Mouse (Mus musculus) embryo, embryonic 11.5 days (tissue): ENCODE data around the gene Lrrc2.

Experiments used
- DNase-seq: peaks from one replicate; pipeline ENCODE4 v3.0.0-alpha.2; 2012; ENCODE audit warnings: low read depth, low spot score

Lrrc2 gene

DNA sequence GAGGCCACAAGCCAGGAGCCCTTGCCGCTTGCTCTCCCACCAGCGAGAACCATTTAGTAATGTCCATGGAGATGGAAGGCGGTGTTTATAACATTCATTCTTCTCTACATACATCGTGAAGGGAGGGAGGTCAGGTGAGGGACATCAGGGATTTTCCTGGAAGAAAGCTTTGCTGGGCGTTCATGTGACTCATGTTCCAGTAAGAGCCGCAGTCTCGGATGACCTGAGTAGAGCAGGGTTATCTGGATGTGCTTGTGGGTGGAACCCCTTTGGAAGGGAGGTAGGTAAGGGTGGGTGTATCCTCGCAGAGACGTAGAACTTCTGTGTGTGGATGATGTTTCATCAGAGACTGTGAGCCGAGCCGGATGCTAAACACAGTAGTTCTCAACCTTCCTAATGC, at the start of gene Lrrc2:
TSS of gene Lrrc2 (plus strand) at position 149 of the 400 bp plus-strand sequence.
- DNase-seq: no peak

DNA sequence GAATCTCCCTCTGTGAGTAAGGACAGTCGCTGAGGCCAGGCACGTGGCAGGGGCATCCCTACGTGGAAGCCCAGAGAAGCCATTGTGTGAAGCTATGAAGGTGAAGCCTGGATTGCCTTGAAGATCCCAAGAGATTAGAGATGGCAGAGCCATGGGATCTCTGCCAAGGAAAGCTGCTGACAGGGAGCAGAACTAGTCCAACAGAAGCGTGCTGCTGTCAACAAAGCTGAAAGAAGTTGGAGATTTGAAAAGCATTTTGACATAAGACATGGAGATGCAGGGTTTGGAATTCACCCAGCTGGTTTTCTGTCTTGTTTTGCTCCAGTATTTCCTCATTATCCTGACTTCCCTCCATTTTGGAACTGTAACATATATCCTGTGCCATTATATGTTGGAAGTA, 49.1 kb upstream of the Lrrc2 start:
- DNase-seq: no peak

DNA sequence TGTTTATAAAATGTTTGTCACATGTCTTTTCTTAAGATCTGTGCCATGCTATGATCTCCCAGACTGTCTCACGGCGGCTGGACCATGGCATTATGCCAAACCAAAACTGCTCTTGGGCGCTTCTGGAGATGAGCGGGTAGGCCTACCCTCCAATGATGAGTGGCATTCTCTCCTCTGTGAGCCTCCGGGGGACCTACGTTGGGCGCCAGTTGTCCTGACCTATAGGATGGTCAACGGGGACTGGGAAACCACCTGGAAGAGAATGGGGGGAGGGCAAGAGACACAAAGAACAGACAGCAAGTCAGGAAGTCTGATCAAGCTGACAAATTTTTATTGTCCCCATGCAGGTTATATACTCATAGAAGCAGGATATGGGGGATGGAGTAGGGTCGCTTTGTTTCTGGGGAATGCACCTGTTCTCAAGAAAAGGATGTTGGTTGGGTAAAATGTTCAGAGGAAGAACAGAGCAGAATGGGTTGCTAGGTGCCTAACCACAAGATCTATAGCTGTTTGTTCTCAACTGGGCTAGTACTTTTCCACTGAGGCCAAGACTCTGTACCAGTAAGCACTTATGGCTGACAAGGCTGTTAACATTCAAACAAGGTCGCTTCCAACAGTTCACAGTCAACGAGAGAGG, 44.0 kb upstream of the Lrrc2 start:
- no peak for DNase-seq

DNA sequence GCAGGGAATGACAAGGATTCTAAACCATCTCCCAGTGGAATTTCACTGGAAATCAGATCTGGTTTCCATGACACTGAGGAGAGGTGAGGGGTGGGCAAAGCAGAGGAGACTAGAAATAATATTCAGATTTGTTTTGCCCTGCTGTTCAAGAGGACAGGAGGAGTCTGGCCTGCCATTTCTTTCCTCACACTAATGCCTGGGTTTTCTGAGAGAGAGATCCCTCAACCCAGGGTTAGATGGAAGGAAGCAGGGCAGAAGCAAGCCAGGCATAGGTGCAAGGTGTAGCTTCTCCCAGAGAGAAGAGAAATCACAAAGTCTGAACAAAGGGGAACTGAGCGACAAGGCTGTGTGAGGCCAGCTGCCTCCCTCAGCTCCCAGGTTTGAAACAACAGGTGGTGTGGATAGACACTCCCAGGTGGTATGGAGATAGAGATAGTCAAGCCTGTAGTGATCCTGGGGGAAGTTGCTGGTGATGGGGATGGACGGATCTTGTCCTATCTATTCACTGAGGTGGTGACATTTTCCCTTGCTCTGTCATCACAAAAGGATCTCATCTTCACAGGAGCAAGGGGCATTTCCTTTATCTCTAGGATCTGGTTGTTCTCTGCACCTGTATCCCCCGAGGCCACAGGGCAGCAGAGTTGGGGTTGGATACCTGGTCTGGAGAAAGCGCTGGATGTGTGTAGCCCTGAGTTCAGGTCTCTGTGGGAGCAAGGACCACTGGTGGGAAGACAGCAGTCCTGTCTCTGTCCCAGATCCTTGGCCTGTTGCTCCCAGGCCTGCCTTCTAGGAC, 43.3 kb upstream of the Lrrc2 start:
- no peak for DNase-seq

DNA sequence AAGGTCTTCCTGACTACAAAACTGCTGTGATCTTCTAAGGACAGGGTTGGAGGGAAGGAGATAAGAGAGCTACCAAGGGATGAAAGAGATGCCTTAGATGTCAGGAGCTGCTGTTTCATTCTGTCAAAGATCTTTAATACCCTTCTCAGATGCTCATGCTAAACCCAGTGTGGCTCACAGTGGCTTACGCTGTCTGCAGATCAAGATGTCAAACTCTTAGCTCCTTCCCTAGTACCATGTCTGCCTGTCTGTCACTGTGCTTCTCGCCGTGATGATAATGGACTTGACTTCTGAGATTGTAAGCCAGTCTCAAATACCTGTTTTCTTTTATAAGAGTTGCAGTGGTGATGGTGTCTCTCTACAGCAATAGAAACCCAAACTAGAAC, 42.7 kb upstream of the Lrrc2 start:
- DNase-seq: no peak

DNA sequence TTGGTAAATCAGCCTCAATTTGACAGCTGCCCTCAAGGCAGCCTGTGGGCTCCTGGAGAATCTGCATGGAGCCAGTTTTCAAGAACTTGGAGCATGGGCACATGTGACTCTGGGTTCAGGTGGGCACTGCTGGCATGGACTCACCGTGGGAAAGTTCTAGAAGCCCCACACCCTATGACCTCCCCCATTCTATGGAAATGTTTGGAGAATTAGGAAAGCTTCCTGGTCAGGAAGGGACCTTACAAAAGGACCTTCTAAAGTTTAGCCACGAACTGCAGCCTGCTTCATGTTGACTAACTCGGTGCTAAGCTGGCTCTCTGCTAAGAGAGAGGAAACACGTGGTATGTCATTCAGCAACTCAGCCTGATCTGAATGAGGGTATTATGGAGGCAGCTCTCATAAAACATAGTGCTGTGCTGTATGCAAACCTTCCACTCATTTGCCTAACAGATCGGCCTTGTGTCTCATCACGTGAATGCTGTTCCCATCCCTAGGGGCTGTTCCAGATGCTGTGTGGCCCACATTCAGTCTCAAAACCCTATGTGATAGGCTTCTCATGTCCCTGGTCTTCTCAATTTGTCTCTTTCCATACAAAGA, 41.9 kb upstream of the Lrrc2 start:
- DNase-seq: no peak

DNA sequence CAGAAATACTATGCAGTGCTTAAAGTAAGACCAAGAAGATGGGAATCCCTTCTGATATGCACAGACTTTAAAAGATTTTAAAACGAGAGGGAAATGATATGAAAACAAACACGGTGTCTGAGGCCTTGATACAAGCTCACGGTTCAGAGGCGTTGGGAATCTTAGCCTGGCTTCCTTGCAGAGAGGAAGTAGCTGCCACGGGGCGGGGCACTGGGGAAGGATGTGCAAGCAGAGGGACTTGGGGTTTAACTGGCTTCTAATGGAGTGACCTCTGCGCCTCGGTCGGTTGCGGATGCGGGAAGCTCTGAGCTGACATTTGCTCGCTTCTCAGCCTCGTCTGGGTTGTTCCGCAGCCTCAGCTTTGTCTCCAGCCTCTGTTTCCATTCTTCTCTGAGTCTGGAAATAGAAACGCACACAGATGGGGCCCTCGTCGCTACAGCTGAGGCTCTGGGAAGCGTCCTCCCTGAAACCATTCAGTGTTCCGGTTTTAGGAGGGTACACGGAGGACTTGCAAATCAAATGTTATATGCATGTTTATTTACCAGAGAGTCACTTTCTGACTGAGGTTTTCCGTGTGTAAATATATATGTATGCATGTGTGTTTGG, 36.6 kb upstream of the Lrrc2 start:
- no peak for DNase-seq

DNA sequence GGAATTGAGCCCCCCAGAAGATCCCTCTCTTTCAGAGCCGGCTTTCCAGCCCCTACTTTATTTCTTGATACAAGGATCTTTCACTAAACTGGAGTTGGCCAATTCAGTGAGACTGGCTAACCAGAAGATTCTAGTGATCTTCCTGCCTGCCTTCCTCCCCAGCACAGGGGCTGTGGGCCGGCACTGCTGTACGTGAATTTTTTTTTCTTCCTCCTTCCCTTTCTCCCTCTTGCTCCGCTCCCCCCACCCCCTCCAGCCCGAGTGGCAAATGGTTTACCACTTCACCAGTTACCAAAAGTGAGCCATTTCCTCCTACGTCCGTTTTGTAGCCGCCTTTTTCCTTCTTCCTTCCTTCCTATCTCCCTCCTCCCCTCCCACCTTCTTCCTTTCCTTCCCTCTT, 35.9 kb upstream of the Lrrc2 start:
- DNase-seq: no peak

DNA sequence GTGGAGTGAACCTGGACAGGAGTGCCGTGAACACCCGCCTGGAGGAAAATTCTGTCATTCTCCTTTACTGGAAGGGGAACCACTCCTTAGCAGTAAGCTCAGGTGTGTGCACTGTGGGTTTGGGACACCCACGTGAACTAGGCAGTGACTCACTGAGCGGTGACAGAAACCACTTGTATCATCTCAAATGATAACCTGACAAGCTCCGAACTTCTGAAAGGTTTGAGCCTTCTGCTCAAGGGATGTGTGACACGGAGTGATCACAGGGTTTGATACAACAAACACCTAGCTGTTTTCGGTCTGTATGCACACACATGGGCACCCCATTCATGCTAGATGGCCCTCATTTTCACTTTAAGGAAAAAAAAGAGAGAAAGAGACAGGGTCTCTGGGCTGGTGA, 34.6 kb upstream of the Lrrc2 start, which contains the start of gene Fam240a:
TSS of gene Fam240a (minus strand) at position 76 of the 400 bp plus-strand sequence.
- DNase-seq: no peak

DNA sequence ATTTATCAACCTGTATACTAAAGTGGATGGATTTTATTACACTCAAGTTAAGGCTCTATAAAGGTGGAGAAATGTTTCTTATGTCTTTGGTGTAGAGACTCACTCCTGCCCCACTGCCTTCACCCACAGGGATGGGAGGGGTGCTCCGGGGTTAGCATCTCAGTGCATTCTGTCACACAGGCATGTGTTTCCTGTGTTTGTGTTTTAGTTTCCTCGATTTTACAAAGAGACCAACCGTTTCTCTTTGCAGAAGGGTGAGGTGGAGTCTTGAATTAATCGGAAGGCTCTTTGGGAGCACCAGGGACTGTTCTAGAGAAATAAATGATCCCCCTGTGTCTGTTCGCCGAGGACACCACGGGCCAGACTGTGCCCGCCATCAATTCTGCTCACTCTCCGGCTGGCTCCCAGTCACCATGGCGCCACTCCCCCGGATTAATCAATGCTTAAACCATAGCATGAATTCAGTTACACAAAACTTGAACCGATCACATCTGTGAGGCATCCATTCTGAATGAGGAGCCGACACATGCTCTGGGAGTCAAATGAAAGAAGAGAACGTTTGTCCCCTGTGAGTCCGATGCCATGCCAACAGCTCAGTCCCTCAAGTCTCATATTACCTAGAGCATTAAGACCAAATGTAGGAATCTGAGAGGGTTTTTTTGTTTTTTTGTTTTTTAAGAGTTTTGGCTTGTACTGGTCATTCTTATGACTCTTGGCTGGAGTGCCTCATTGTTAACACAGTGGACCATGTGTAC, 30.5 kb upstream of the Lrrc2 start:
- no peak for DNase-seq

DNA sequence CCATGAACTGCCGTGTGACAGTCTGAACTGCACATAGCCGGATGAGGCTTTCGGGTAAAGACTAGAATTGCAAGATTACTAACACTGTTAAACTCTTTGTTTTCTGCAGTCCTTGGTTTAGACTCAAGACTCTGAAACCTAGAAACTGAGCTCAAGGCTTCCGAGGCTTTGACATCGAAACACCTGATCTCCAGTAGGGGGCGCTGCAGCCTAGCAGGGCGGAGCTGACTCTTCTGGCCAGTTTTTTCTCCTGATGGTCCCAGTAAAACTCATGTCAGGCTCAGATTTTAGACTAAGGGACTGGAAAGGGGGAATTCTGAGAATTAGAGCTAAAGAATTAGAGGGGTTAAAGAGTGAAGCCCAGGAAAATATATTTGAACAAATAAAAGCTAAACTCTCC, 28.6 kb upstream of the Lrrc2 start:
- peak; percentile 62 for DNase-seq

DNA sequence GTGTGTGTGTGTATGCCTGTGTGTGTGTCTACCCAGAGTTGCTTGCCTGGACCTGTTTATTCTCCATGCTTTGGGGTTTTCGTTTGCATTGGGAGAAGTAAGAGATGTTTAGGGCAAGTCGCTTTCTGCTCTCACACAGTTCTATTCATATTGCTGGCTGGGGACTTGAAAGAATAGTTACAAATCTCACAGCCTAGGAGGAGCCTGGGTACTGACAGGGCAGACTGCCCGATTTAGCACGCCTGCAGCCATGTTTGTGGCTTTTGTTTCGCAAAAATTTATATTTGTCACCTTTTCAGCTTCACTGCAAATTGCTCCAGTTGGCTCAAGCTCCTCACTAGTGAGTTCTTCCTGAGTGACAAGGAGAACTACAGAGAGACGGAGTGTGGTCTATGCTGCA, 19.8 kb upstream of the Lrrc2 start:
- no peak for DNase-seq

DNA sequence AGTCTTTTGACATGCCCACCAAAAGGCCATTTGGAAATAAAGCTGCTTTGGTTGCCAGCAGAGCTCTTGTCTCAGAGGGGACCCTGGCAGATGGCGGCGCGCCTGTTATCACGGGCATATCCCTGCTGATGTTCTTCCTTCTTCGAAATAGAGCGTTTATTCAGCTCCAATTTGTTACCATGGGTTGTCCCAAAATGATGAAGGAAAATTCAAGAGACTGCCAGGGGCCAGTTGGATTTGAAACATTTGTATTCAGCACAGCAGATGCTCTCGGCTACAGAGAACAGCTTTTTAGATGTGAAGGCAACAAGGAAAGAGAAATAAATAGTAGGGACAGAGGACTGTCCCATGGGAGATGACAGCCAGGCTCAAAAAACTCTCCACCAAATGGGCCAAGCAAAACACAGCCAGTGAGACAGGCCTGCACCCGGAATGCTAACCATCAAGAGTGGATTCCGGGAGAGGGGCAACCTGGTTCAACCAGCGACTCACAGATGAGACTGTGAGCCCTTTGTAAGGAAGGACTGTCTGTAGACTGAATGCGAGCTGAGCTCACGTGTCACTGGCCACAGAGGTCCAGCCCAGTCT, 17.4 kb upstream of the Lrrc2 start:
- DNase-seq: no peak

DNA sequence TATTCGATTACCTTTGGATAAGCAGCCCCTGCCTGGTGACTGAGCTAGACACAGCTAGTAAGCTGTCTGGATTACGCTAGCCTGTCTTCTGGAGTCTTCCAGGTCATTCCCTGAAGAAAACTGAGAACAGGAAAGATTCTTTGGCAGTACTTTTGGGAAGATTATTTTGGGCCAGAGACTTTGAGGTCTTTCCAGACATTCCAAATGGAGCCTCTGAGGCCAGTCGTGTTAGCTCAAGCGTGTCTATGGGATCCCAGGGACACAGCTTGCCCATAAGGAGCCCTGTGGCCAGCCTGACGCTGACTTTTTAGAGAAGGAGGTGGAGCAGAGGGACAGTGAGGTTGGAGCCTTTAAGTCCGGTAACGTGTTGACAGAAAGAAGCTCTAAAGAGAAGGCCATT, 15.4 kb upstream of the Lrrc2 start:
- no peak for DNase-seq

DNA sequence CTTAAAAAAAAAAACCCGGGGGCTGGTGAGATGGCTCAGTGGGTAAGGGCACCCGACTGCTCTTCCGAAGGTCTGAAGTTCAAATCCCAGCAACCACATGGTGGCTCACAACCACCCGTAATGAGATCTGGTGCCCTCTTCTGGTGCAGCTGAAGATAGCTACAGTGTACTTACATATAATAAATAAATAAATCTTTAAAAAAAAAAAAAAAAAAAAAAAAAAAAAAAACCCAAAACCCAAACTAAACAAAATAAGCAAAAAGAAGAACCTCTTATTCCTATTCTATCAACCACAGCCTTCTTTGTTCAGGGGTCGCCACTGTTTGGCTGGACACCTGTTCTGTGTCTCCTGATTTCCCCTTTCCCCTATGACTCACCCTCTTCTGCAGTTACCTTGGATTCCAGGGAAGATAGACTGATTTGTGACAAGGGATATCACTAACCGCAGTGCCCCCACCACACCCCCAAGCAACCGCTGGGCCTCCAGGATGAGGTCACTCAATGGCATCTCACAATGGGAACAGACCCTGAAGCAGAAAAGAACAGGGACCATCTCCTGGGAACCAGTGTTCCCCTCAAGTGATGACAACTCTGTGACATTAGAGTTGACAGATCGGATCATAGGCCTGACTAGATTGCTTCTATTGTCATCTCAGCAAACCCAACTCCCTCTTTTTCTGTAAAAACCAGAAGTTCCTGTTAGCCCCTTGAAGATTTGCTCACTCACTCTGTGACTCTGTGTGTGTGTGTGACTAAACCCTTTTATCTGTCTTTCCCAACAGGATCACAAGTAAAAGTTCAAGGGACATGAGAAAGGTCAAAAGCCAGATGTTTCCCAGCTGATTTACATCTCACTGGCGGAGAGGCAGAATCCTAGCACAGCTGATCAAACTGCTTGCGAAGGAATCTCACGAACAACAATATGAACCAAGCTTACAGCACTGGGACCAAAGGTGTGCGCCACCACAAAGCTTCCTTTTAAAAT, 13.5 kb upstream of the Lrrc2 start:
- DNase-seq: no peak

DNA sequence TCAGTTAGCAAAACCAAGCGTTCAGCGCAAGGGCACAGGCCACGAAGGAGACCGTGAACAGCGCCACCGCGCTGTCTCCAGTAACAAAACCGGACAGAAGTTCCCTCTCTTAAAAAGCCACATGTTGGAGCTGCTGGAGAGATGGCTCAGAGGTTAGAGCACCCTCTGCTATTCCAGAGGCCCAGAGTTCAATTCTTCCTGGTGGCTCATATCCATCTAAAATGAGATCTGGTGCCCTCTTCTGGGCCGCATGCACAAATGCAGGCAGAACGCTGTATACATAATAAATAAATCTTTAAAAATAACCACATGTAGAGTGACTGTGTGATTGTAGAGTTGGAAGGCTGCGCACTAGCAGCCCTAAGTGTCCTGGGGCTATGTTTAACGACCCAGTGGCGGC, 7.1 kb upstream of the Lrrc2 start:
- DNase-seq: no peak

DNA sequence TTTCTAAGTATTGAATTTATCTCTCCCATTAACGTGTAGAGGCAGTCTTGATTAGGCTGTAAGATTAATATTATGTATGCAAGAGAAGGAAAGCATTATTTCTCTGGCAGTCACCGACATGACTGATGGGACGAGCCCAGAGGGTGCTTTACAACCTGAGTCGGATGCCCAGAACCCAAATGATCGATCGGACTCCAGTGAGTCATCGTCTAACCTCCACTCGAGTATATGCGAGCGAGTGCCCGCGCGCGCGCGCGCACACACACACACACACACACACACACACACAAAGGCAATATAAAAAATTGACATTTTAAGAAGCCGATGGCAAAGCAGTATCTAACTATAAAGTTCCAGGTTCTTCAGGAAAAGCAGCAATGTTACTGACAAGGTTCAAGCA, 6.0 kb upstream of the Lrrc2 start:
- no peak for DNase-seq

DNA sequence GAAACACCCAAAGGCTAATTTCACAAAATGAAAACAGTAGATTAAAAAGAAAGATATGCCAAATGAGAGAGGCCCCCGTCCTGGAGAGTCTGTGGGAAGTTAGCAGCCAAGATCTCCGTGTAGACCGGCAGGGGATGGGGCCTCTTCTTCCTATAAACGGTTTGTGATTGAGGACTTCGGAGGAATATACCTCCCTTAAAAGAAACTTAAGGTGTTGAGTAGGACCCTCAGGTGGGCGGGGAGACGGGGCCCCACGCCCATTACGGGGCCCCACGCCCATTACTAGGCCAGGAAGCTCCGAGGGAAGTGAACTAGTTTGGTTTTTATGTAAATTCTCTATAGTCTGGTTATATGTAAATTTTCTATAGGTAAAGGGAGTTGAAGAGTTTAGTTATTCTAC, 5.4 kb upstream of the Lrrc2 start, which contains the start of gene Tdgf1:
TSS of gene Tdgf1 (minus strand) at position 233 of the 400 bp plus-strand sequence.
- DNase-seq: no peak

DNA sequence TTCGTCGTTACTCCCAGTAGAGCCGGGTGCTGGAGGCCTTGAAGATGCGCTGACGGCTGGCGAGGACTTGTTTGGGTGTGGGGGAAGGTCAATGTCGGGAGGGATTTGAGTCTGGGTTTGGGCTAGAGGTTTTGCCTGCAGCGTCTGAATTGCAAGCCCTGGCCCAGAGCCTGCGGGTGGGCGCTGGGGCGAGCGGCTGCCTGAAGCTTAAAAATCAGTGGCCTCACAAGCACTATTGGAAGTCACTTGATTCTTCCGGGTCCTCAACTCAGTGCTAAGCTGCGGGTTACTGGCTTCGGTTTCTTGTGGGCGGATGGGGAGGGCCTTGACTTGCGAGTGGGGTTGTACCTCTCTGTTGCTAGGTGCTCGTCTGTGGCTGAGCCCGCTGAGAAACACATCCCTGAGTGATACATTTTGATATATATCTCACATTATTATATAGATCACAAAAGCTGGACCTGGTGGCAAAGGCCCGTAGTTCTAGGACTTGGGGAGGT, 4.7 kb upstream of the Lrrc2 start:
- DNase-seq: no peak

DNA sequence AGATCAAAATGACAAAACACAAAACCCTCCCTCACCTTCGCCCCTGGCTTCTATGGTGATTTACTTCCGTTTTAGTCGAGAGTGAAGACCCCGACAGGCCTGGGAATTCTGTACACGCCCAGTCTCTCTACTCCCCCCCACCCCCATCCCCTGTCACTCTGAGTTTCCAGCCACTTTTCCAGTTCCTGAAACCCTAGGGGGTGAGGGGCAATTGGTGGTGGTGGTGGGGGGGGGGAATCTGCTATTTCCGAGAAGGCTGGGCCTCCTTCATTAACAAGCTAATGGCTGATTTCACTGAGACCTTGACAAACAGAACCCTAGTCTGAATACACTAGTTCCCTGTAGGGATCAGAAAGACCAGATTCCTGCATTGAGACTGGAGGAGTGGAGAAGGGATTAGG, 4.1 kb upstream of the Lrrc2 start:
- no peak for DNase-seq
